Mouse (Mus musculus) stomach, embryonic 15.5 days (tissue): ENCODE measurements at regions not wholly inside any gene's neighbourhood (a gene's known extent, or its start where the extent isn't known, plus 50 kb on each side); places are given as distances from the start of the nearest gene placed in this dataset.

ENCODE experiments used
- ATAC-seq: fragments of 200-750 bp; cut with Nextera tagmentation; 2 replicates; pipeline ENCODE4 v1.8.0; 2017; ENCODE audit warnings: low read depth, moderate number of reproducible peaks, moderate TSS enrichment; ENCODE audit not compliant: insufficient read depth, low FRiP score
- H3K27ac ChIP-seq: fragments of 300-500 bp; sonication (generic); 2 replicates; pipeline ENCODE4 v1.5.1; 2015; ENCODE audit warnings: mild to moderate bottlenecking, inconsistent platforms
- H3K27me3 ChIP-seq: fragments of 300-500 bp; sonication (generic); replicated peaks from 2 replicates; pipeline ENCODE4 v1.6.1; 2015; ENCODE audit warnings: inconsistent platforms
- H3K36me3 ChIP-seq: fragments of 300-500 bp; sonication (generic); 2 replicates; pipeline ENCODE4 v1.6.1; 2015; ENCODE audit warnings: inconsistent platforms
- H3K4me1 ChIP-seq: fragments of 300-500 bp; sonication (generic); 2 replicates; pipeline ENCODE4 v1.6.1; 2015; ENCODE audit warnings: inconsistent platforms
- H3K4me2 ChIP-seq: fragments of 300-500 bp; sonication (generic); 2 replicates; pipeline ENCODE4 v1.6.1; 2015; ENCODE audit warnings: mild to moderate bottlenecking, inconsistent platforms
- H3K4me3 ChIP-seq: fragments of 300-500 bp; sonication (generic); replicated peaks from 2 replicates; pipeline ENCODE4 v1.5.1; 2015; ENCODE audit warnings: inconsistent platforms
- H3K9ac ChIP-seq: fragments of 300-500 bp; sonication (generic); 2 replicates; pipeline ENCODE4 v1.6.1; 2015; ENCODE audit warnings: inconsistent platforms
- H3K9me3 ChIP-seq: fragments of 300-500 bp; sonication (generic); 2 replicates; pipeline ENCODE4 v1.6.1; 2016; ENCODE audit warnings: inconsistent platforms
- WGBS: fragments of 180-500 bp; shearing (Covaris S2); methylation state at CpG from one replicate; pipeline ENCODE4 v1.1.7; 2015; 5-methylcytosine and 5-hydroxymethylcytosine counted together

DNA sequence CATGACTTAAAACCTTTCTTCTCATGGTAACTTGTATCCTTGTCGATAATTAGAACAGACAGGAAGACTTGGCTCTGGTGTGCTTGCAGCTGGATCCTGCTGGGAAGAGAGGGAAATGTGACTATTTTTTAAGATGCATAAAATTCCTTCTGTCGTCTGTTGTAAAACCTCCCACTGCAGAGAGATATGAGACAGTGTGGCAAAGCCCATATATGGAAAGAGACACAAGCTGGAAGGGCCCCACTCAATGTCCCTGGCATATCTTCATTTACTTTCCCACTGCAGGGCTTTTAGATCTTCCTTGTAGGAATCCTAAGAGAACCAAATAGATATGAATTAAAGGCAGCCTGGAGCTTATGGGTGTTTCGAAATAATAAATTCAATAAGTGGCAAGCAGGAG lies 87.8 kb downstream of the Dad1 start:
- Histone ChIP-seq H3K36me3 (no peaks in the 10 kb centered on the region), H3K9me3 (no peaks in the 10 kb centered on the region), H3K4me3 (no peak overlapping the region), H3K9ac (no peak overlapping the region), H3K27ac (no peak overlapping the region), H3K4me1 (no peaks in the 10 kb centered on the region), H3K27me3 (no peaks in the 10 kb centered on the region), H3K4me2 (no peak overlapping the region)
- 38% methylated on average over 3 of the region's 3 CpGs for WGBS
- no peak for ATAC-seq

DNA sequence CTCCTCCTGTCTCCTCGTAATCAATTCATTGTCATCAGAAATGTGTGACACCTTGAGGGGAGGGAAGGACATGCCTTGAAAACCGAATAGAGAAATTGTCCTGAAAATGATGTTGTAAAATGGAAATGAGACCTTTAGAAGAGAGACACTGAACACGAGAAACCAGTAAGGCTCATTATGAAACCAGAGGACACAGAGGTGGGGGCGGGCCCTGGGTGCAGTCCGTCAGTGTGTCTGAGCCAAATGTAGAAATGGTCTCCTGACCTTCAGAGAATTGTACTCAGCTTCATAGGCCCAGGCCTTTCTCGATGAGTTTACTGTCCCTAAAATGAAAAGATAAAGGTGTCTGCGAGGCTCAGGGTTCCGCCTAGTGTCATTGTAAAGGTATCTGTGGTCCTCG lies 89.0 kb downstream of the Dad1 start:
- Histone ChIP-seq H3K4me2 (no peak overlapping the region), H3K4me3 (no peak overlapping the region), H3K36me3 (no peaks in the 10 kb centered on the region), H3K27me3 (no peaks in the 10 kb centered on the region), H3K27ac (no peak overlapping the region), H3K9me3 (no peaks in the 10 kb centered on the region), H3K4me1 (no peaks in the 10 kb centered on the region), H3K9ac (no peak overlapping the region)
- ATAC-seq: no peak
- WGBS: 89% methylated on average over 9 of the region's 9 CpGs

DNA sequence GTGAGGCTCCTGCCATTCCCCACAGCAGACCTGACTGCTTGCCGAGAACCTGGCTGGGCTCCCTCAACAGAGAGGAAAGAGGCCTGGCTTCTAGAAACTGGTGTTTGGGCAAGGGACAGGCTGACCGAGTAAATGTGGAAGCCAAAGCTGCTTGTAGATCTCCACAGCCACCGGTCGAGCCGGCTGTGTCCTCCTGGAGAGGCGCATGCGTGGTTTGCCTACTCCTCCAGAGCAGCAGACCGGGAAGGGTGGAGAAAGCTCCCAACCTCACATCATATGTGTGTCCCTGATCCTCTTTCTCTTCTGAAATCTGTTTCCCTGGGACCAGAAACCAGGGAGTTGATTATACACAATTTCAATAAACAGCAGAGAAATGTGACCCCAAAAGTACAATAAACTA lies 92.0 kb downstream of the Dad1 start:
- Histone ChIP-seq H3K4me1 (no peaks in the 10 kb centered on the region), H3K36me3 (no peaks in the 10 kb centered on the region), H3K27ac (no peak overlapping the region), H3K4me2 (no peak overlapping the region), H3K9ac (no peak overlapping the region), H3K4me3 (no peak overlapping the region), H3K9me3 (no peaks in the 10 kb centered on the region), H3K27me3 (no peaks in the 10 kb centered on the region)
- no peak for ATAC-seq
- 60% methylated on average over 8 of the region's 8 CpGs for WGBS

DNA sequence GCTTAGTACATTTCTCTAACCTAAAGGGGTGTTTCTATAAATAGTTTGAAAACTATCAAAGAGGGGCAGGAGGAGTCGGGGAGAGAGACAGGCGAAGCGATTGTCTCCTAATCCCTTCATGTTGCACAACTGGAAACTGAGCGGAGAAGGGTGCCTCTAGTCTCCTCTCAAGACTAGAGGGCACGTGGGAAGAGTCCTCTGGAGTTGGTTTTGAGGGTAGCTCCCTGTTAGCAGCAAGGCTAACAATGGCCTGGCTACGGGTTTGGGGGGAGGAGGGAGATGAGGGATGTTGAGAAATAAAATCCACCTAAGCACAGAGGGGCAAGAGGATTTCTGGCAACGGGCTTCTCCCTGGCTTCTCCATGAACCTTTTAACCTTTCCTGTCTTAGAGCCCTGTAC lies 92.7 kb downstream of the Dad1 start:
- no peak for ATAC-seq
- WGBS: 62% methylated on average over 7 of the region's 7 CpGs
- Histone ChIP-seq H3K9ac (no peak overlapping the region), H3K4me1 (no peaks in the 10 kb centered on the region), H3K27ac (no peak overlapping the region), H3K4me3 (no peak overlapping the region), H3K36me3 (no peaks in the 10 kb centered on the region), H3K27me3 (no peaks in the 10 kb centered on the region), H3K9me3 (no peaks in the 10 kb centered on the region), H3K4me2 (no peak overlapping the region)

DNA sequence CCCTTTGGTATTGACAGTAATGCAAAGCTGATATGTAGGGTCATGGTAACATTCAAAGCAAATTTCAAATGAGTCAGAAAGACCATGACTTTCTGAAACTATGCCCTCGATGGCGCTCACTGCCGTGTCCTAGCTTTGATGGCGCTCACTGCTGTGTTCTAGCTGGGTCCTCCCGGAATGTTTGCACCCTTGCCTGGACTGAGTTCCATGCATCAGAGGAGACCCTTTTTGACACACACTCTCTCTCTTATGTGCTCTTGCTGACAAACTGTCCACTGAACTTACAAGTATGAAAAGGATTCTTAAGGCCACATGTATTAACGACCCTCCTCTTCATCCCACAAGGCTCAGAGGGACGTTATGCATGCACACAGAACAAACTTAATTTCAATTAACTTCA lies 94.1 kb downstream of the Dad1 start:
- no peak overlapping the region for H3K9ac ChIP-seq

DNA sequence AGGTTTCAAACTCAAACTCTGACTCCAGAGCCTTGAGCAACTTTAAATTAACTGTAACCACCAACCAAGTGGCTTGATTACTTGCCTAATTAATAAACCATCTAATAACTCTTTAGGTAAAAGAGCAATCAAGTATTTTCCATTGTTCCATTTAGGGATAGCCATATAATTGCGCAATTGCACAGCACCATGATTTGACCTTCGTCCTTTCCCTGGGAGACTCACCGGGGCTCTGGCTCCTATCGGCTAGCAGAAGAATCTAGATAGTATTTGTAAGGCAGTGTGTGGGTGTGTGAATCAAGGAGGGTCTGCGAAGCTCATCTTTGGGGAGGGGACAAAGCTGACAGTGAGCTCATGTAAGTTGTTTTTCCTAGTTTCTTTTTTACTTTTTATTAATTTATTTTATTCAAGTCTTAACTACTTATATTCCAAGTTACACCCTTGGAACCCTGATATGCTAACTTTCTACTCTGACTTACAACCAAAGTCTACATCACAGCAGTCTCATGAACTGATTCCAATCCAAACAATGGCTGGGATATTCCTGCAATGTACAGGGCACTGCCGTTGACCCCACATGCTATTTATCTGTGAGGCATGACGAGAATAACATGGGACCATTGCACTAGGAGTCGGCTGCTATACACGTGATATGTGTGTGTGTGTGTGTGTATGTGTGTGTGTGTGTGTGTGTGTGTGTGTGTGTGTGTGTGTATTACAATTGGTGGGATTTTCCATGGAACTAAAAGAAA lies 95.5 kb downstream of the Dad1 start:
- Histone ChIP-seq H3K4me2 (no peak overlapping the region), H3K27me3 (no peaks in the 10 kb centered on the region), H3K27ac (no peak overlapping the region), H3K4me3 (no peak overlapping the region), H3K9me3 (no peaks in the 10 kb centered on the region), H3K4me1 (no peaks in the 10 kb centered on the region), H3K9ac (no peak overlapping the region), H3K36me3 (no peaks in the 10 kb centered on the region)
- WGBS: 78% methylated on average over 9 of the region's 9 CpGs
- no peak for ATAC-seq

More for the DNA sequence above, 94.1 kb downstream of the Dad1 start:
- H3K4me3 ChIP-seq: no peak overlapping the region
- no peak overlapping the region for H3K27ac ChIP-seq
- H3K4me1 ChIP-seq: no peaks in the 10 kb centered on the region
- ATAC-seq: no peak
- WGBS: 90% methylated on average over 7 of the region's 7 CpGs
- H3K9me3 ChIP-seq: no peaks in the 10 kb centered on the region
- H3K27me3 ChIP-seq: no peaks in the 10 kb centered on the region
- no peak overlapping the region for H3K4me2 ChIP-seq
- H3K36me3 ChIP-seq: no peaks in the 10 kb centered on the region

DNA sequence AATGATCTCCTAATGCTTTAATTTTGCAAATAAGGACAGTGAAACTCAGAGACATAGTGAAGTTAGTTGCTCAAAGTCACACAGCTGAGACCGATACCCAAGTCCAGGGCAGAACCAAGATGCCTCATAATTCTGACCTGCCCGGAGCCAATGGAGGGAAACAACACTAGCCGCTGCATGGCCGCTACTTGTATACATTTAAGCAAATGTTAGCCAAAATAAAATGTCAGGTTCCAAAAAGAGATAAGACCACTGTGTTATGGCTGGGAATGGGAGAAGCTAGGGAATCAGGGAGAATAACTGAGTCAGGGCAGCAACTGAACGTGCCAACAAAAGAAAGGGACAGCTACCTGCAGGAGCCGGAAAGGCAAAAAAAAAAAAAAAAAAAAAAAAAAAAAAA lies 97.4 kb downstream of the Dad1 start:
- Histone ChIP-seq H3K4me3 (no peak overlapping the region), H3K27ac (no peak overlapping the region), H3K4me1 (no peaks in the 10 kb centered on the region), H3K36me3 (no peaks in the 10 kb centered on the region), H3K27me3 (no peaks in the 10 kb centered on the region), H3K9ac (no peak overlapping the region), H3K4me2 (no peak overlapping the region), H3K9me3 (no peaks in the 10 kb centered on the region)
- ATAC-seq: no peak
- WGBS: 86% methylated on average over 6 of the region's 6 CpGs

DNA sequence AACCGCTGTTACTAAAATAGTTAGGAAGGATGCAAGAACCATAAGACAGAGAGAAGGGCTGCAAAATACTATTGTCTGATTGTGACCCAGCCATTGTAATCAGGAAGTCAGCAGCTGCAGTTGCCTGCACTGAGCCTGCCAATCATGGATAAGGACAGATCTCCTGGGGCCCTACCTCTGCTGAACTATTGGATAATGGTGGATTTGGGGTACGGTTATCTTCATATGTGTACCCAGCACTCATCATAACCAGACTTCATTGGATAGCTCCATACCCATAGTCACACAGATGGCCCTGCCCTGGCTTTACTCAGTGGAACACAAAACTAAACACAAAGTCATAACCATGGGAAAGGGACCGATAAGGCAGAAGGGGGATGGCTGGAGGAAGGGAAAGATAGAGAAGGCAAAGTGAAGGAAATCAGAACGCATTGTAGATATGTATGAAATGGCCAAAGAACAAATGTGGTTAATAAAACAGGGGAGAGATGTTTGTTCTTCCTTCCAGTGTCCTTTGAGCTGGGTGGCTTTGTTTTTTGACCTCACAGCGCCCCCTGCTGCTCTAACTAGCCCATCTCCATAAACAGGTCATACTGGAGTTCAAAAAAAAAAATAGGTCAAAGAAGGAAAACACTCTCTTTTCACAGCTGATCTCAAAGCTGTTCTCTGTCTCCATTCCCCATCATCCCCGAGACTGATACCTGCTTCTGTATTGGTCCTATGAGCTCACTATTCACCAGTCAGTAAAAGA lies 101.2 kb downstream of the Dad1 start:
- Histone ChIP-seq H3K4me3 (no peak overlapping the region), H3K9ac (no peak overlapping the region), H3K27me3 (no peaks in the 10 kb centered on the region), H3K9me3 (no peaks in the 10 kb centered on the region), H3K4me1 (no peaks in the 10 kb centered on the region), H3K4me2 (no peak overlapping the region), H3K36me3 (no peaks in the 10 kb centered on the region), H3K27ac (no peak overlapping the region)
- ATAC-seq: peak; percentile 76; the same call in 1 of the 2 replicates
- WGBS: 45% methylated on average over 6 of the region's 6 CpGs

DNA sequence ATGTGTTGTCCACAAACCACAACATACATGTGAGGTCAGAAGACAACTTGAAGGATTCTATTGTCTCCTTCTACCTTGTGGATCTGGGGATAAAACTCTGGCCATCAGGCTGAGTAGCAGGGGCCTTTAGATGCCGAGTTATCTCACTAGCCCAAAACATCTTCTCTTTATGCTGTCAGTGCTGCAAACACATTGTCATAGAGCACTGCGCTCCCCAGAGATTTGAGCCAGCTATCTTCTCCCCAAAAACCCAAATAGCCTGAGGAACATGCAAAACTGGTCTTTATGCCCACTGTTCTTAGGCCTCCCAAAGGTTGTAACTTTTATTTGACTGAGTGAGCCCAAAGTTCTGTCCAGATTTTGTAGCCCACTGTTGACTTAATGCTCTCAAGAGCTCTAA lies 102.0 kb downstream of the Dad1 start:
- no peaks in the 10 kb centered on the region for H3K36me3 ChIP-seq
- H3K4me3 ChIP-seq: no peak overlapping the region
- H3K4me1 ChIP-seq: no peaks in the 10 kb centered on the region
- no peaks in the 10 kb centered on the region for H3K27me3 ChIP-seq
- WGBS: 89% methylated on average over 2 of the region's 2 CpGs
- H3K27ac ChIP-seq: no peak overlapping the region
- no peak overlapping the region for H3K9ac ChIP-seq
- H3K9me3 ChIP-seq: no peaks in the 10 kb centered on the region
- no peak overlapping the region for H3K4me2 ChIP-seq
- ATAC-seq: no peak

DNA sequence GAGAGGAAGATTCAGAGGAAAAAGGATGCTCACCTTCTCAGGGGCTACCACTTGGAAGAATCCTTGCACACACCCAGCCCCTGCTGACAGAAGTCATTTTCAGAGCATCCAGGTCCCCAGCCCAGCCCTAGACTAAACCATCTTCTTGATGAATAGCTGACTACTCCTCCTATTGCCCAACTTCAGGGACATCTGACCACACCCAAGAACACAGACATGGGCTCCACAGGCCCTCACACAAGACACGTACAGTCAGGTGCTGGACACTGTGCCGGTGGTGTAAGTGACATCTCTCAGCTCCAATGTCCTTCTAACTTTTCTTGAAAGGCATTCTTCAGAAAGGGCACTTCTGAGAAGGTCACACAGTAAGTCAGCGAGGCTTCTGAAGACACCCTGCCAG lies 102.6 kb downstream of the Dad1 start:
- Histone ChIP-seq H3K9me3 (no peaks in the 10 kb centered on the region), H3K4me2 (no peak overlapping the region), H3K36me3 (no peaks in the 10 kb centered on the region), H3K4me3 (no peak overlapping the region), H3K9ac (no peak overlapping the region), H3K27me3 (no peaks in the 10 kb centered on the region), H3K4me1 (no peaks in the 10 kb centered on the region; the same call in 1 of the 2 replicates), H3K27ac (no peak overlapping the region)
- no peak for ATAC-seq
- 84% methylated on average over 3 of the region's 3 CpGs for WGBS

DNA sequence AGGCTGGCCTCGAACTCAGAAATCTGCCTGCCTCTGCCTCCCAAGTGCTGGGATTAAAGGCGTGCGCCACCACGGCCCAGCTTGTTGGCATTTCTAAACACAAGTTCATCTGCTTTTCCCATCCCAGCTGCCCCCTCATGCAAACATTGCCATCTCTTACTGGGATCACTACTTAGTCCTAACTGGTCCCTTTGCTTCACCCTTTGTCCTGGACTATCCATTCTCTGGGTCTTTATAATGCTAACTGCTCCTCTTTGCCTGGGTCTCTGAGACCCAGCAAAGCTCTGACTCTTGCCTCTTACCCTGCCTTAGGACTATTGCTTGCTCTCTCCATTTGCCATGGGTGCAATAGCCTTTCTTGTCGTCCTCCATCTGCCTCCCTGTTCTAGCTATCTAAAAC lies 103.7 kb downstream of the Dad1 start:
- Histone ChIP-seq H3K4me3 (no peak overlapping the region), H3K27ac (no peak overlapping the region), H3K36me3 (no peaks in the 10 kb centered on the region), H3K9ac (no peak overlapping the region), H3K9me3 (no peaks in the 10 kb centered on the region), H3K4me2 (no peak overlapping the region), H3K27me3 (no peaks in the 10 kb centered on the region), H3K4me1 (no peaks in the 10 kb centered on the region; the same call in 1 of the 2 replicates)
- 88% methylated on average over 5 of the region's 5 CpGs for WGBS
- no peak for ATAC-seq

DNA sequence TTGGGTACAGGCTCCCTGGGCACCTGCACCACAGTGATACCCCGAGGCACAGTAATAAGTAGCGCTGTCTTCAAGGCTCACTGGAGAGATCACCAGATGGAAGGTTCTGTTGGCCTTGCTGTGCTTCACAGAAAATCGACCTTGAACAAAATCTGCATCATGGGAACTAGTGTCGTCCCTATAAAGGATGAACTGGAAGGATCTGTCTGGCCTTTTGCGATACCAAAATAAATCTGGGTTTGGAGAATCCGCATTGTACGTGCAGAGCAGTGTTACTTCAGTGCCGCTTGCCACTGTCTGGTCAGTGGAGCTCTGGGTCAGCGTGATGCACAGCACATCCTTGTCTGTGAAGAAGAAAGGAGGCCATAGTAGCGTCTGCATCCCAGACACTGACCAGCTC lies 105.3 kb downstream of the Dad1 start:
- Histone ChIP-seq H3K27ac (no peak overlapping the region), H3K4me2 (no peak overlapping the region), H3K9ac (no peak overlapping the region), H3K36me3 (no peaks in the 10 kb centered on the region), H3K27me3 (no peaks in the 10 kb centered on the region), H3K9me3 (no peaks in the 10 kb centered on the region), H3K4me3 (no peak overlapping the region), H3K4me1 (no peaks in the 10 kb centered on the region; the same call in 1 of the 2 replicates)
- 90% methylated on average over 10 of the region's 10 CpGs for WGBS
- ATAC-seq: no peak
